Mouse (Mus musculus) bone marrow, adult 2 months (tissue): ENCODE measurements around the gene Gm4307.
"Not testable (repeated sequence)": the region's sequence is repeated elsewhere in the genome, so short reads cannot be mapped to it uniquely, and the experiment has no call there.

Experiments used
- CTCF ChIP-seq: fragments of 200-500 bp; IDR thresholded peaks from 2 replicates; pipeline ENCODE4 v1.5.1; 2011; ENCODE audit warnings: low read length, control low read depth; ENCODE audit not compliant: control insufficient read depth, insufficient read depth
- POLR2A ChIP-seq: fragments of 200-500 bp; IDR thresholded peaks from 2 replicates; pipeline ENCODE4 v1.6.1; 2011; ENCODE audit warnings: low read depth, mild to moderate bottlenecking, control low read depth, low read length, borderline replicate concordance; ENCODE audit not compliant: control insufficient read depth

- TF ChIP-seq CTCF, POLR2A: not testable (repeated sequence)
Observed at GRCm38 (mm10) chr10:100382460-100382859, 21.3 kb downstream of the Gm4307 start, which contains the start of gene Gm4312.
